Mouse (Mus musculus): ENCODE measurements around the gene Rtel1.

Rtel1 gene

DNA sequence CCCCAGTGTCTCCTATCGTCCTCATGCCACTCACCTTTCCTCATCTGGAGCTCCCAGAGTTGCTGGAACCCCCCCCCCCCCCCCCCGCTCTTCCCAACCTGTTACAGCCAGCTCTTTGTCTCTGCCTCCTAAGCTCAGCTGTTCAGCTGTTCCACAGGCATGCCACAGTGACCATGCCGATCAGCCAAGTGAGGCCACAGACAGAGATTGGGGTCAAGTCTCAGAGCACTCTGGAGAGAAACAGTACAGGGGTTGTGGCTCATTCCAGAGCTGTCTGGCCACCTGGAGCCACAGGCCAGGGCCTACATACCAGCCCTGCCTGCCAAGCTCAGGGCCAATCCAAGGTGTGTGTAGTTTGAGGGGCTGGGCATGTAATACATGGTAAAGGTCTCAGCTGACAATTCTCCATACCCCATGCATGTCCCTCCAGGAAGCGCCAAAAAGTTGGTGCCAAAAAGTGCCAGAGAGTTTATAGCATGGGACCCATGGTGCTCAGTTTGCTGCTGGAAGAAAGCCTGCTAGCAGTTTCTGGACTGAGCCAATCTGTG lies 67.2 kb downstream of the Rtel1 start:
- DNase-seq (ENCODE audit: inconsistent age in 2 of 2, low spot score in 1 of 2), result peak in 1 of 2 experiments; percentile 19

DNA sequence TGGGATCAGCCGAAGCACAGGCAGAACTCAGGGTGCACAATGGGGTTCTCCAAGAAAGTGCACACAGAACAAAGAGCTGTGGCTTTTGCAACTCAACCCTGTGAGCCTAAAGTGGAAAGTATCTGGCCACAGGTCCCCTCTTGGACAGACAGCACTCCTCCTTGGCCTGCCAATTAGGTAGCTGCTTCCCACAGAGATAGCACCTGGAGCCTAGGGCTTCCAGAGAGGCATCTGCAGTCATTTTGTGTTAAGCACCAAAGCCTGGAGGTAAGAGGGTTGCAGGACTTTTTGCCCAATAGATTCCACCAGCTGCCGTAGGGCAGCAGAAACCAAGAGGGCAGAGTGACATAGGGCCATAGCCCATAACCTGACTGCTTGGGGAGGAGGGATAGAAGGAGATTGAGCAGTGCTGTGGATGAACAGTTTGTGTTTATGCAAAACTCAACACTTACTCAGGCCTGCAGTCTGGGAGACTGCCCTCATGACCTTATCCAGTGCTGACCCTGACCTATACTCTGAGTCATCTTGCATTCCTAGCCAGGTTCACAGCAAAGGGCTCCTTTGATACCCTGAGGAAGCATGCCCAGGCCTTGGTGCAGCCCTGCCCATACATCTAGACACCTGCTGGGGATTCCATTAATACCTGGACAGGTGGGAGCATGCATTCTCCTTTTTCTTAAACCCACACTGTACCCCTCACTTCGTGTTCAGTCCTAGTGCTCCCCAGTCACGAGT lies 70.8 kb downstream of the Rtel1 start:
- DNase-seq (ENCODE audit: inconsistent age in 2 of 2, low spot score in 1 of 2), result peak; percentile 74 to 87

DNA sequence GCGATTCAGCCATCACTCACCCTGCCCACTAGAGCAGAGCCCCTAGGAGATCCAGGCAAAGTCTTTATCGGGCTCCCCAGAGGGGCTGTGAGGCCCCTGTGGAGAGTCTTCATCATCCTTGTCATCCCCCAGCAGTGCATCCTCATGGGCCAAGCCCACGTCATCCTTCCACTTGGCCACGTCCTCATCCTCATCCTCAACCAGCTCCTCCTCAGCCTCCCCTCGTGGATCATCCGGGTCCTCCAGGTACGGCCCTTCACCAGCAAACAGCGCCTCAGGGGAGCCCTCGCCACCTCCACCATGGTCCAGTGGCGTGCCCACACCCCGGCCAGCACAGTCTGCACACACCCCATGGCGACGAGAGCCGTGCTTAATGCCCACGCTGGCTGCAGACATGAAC lies 71.5 kb downstream of the Rtel1 start:
- no peak for DNase-seq (ENCODE audit: inconsistent age in 2 of 2, low spot score in 1 of 2)

DNA sequence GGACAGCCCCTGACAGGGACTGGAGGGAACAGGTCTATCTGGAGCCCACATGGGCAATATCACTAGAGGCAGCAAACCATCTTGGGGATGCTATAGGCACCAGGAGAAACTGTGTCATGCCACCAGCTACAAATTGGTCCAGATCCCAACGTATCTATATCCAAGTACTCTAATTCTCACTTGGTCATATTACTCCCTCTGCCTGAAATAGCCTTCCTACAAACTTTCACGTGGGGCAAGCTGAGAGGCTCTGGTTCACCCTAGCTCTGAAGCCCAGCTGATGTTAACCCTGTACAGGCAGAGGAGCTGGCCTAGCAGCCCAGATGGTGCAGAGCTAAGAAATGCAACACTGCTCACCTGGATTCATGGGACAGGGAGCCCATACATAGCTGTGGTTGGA lies 72.0 kb downstream of the Rtel1 start:
- DNase-seq (ENCODE audit: inconsistent age in 2 of 2, low spot score in 1 of 2), result peak in 1 of 2 experiments; percentile 25

DNA sequence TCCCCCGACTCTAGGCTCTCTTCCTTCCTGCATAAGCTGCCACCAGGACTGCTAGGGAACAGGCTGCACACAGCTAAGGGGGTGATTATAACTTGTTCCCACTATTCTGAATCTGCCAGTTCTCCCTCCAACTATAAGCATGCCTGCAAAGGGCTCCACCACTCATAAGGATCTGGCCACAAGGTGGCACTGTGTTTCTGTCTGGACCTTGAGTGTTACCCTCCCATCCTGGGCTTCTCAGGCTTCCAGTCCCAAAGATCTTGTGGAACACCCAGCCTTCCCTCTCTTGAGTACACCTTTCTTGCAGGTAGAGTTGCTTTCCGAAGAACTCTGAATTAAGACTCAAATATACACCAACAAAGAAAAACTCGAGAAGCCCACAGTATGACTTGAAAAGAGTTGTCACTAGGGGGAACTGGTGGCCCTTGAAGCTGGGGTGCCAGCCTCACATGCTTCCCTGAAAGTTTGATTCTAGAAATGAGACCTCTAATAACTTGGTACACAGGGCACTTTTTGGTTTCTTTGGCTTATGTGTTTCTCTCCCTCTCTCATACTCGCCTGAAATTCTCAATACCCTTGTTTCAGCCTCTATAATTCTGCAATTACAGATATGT lies 73.2 kb downstream of the Rtel1 start:
- DNase-seq (ENCODE audit: inconsistent age in 2 of 2, low spot score in 1 of 2), result peak; percentile 88 to 96

DNA sequence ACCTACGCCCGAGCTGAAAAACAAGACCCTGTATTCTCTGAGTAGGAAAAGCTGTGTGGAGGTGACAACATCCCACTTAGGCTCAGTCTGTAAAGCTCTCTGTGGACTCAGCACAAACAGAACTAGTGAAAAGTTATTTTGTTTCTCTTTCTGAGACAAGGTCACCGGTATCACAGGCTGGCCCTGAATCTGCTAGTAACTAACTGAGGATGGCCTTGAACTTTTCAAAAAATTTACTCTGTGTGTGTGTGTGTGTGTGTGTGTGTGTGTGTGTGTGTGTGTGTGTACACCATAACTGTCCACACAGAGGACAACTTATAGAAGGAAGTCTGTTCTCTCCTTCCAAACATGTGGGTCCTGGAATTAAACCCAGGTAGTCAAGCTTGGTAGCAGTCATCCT lies 74.5 kb downstream of the Rtel1 start:
- DNase-seq (ENCODE audit: inconsistent age in 2 of 2, low spot score in 1 of 2), result peak; percentile 47 to 81

DNA sequence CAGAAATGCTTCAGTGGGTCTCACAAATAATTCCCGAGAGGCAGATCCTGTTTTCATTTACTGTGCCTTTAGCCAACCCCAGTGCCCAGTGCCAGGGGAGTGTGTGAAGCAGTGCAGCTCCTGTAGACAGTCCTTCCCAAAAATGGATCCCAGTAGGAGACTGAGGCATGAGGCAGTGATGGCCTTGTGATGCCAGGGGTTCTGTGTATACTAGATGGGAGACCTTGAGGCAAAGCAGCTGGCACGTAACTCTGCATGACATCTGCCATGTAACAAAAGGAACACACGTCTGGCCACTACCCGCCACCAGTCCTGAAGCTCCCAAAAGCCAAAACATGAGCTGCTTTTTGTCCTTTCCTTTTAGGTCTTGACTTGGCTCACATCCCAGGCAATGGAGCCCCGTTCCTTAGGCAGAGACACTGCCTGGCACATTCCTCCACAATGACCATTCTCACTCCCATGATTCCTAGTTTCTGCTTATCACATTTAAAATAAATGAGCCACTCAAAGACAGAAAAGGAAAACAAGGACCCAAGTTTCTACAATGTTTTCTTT lies 77.7 kb downstream of the Rtel1 start:
- DNase-seq (ENCODE audit: inconsistent age in 2 of 2, low spot score in 1 of 2), result peak; percentile 56 to 79

DNA sequence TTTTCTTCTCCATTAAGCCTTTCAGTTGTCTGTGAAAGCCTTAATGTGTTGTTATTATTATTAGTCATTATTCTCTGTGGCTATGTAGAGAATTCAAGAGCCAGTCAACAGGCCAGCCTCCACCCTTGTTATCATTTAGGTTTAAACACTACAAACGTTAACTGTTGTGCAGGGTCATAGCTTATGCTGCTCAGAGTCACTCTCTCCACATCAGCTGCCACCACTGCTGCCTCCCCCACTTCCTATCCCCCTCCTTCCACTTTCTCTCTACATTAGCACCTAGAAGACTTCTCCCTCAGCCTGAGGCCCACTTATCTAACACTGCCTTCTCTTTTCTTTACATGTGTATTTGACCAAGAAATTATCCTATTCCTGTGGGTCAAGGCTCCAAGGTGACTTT lies 82.0 kb downstream of the Rtel1 start:
- no peak for DNase-seq (ENCODE audit: inconsistent age in 2 of 2, low spot score in 1 of 2)

DNA sequence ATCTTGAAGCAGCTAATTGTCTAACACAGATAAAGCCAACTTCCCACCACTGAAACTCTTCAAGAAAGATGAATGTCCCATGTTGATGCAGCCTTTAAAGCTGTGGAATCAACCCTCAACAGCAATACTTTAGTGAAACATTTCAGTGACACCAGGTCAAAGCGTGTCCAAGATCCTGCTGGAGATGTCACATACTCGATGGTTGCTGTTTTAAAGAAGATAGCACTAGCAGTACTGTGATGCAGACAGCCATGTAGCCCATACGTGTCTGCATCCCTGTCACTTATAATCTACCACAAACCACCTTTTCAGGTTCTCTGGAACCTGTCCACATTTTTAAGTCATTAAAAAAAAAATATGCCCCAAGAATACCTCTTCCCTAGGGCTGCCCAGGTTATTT lies 84.2 kb downstream of the Rtel1 start:
- no peak for DNase-seq (ENCODE audit: inconsistent age in 2 of 2, low spot score in 1 of 2)

Data from adrenal gland, adult (tissue).